Mouse (Mus musculus) CH12.LX (cell line): ENCODE measurements around the gene Enpp6. TPM values are rescaled to one million over a fixed set of nuclear protein-coding genes. Genes with fewer than 3 reads are reported as not detected.

Experiments
- DNase-seq: peaks from one replicate; pipeline ENCODE4 v3.0.0-alpha.2; 2013; ENCODE audit errors: extremely low read depth
- H3K27ac ChIP-seq: 2 replicates; pipeline ENCODE4 v1.5.1; 2012; ENCODE audit warnings: low read depth, mild to moderate bottlenecking, control low read depth, moderate library complexity; ENCODE audit not compliant: insufficient read depth
- H3K27me3 ChIP-seq: replicated peaks from 2 replicates; pipeline ENCODE3; 2012; ENCODE audit warnings: inconsistent platforms
- H3K36me3 ChIP-seq, 2 experiments: replicated peaks in 1 of 2; 2 replicates each; pipeline versions ENCODE3 to v1.6.1; 2012; ENCODE audit warnings: inconsistent platforms in 1 of 2, low read length in 1 of 2, mild to moderate bottlenecking in 1 of 2, mixed read lengths in 1 of 2, moderate library complexity in 1 of 2; ENCODE audit not compliant: control insufficient read depth in 1 of 2, insufficient read depth in 1 of 2
- H3K4me1 ChIP-seq, 2 experiments: 2 replicates each; pipeline ENCODE4 v1.6.1; 2012; ENCODE audit warnings: inconsistent platforms in 1 of 2, moderate library complexity in 1 of 2; ENCODE audit not compliant: insufficient read depth in 2 of 2, control insufficient read depth in 1 of 2
- H3K4me2 ChIP-seq: 2 replicates; pipeline ENCODE4 v1.6.1; 2012; ENCODE audit warnings: low read depth, mild to moderate bottlenecking, control low read depth; ENCODE audit not compliant: poor library complexity, insufficient read depth, severe bottlenecking
- H3K4me3 ChIP-seq, 3 experiments: fragments of 150-350 bp in 1 of 3; sonication (generic) in 1 of 3; replicated peaks in 1 of 3; 2 replicates each; pipeline versions ENCODE3 to v1.5.1; 2011 to 2012; ENCODE audit warnings: low read depth in 2 of 3, low read length in 2 of 3, mild to moderate bottlenecking in 2 of 3, moderate library complexity in 2 of 3, control low read depth in 1 of 3, improper control_type of control experiment in 1 of 3, inconsistent platforms in 1 of 3, mixed read lengths in 1 of 3; ENCODE audit not compliant: poor library complexity in 1 of 3
- H3K79me2 ChIP-seq: replicated peaks from 2 replicates; pipeline ENCODE4 v1.6.1; 2012; ENCODE audit warnings: mild to moderate bottlenecking, moderate library complexity; ENCODE audit not compliant: control insufficient read depth, poor library complexity, insufficient read depth, severe bottlenecking; ENCODE audit errors: extremely low read depth
- H3K9ac ChIP-seq: 2 replicates; pipeline ENCODE4 v1.6.1; 2012; ENCODE audit warnings: low read depth, mild to moderate bottlenecking, control low read depth, moderate library complexity; ENCODE audit not compliant: insufficient read depth
- H3K9me3 ChIP-seq: replicated peaks from 2 replicates; pipeline ENCODE3; 2012; ENCODE audit warnings: low read length, inconsistent platforms, mixed read lengths
- CHD2 ChIP-seq: IDR thresholded peaks from 2 replicates; pipeline ENCODE4 v1.6.1; 2011; ENCODE audit warnings: low read length, improper control_type of control experiment
- ELF1 ChIP-seq: IDR thresholded peaks from 2 replicates; pipeline ENCODE4 v1.6.1; 2014; ENCODE audit warnings: low read depth, mild to moderate bottlenecking, inconsistent platforms, low read length, improper control_type of control experiment
- ETS1 ChIP-seq: conservative IDR thresholded peaks from 2 replicates; pipeline ENCODE4 v1.6.1; 2012; ENCODE audit warnings: low read depth, mild to moderate bottlenecking, inconsistent platforms, low read length, improper control_type of control experiment, moderate library complexity
- MXI1 ChIP-seq: IDR thresholded peaks from 2 replicates; pipeline ENCODE4 v1.6.1; 2011; ENCODE audit warnings: mild to moderate bottlenecking, low read depth, low read length, improper control_type of control experiment
- MYC ChIP-seq: IDR thresholded peaks from 2 replicates; pipeline ENCODE4 v1.6.1; 2011; ENCODE audit warnings: low read depth, mild to moderate bottlenecking, improper control_type of control experiment, low read length
- NELFE ChIP-seq: IDR thresholded peaks from 2 replicates; pipeline ENCODE4 v1.6.1; 2011; ENCODE audit warnings: low read depth, low read length, improper control_type of control experiment
- NRF1 ChIP-seq: IDR thresholded peaks from 2 replicates; pipeline ENCODE4 v1.6.1; 2014; ENCODE audit warnings: low read depth, mild to moderate bottlenecking, inconsistent platforms, low read length, improper control_type of control experiment, moderate library complexity
- POLR2A ChIP-seq: IDR thresholded peaks from 2 replicates; pipeline ENCODE4 v1.6.1; 2011; ENCODE audit warnings: low read depth, mild to moderate bottlenecking, improper control_type of control experiment, low read length
- RAD21 ChIP-seq: IDR thresholded peaks from 2 replicates; pipeline ENCODE4 v1.6.1; 2011; ENCODE audit warnings: low read depth, mild to moderate bottlenecking, low read length, improper control_type of control experiment, moderate library complexity
- RCOR1 ChIP-seq: conservative IDR thresholded peaks from 2 replicates; pipeline ENCODE4 v1.6.1; 2012; ENCODE audit warnings: low read depth, mild to moderate bottlenecking, inconsistent platforms, low read length, improper control_type of control experiment
- SMC3 ChIP-seq: IDR thresholded peaks from 2 replicates; pipeline ENCODE4 v1.6.1; 2011; ENCODE audit warnings: low read depth, low read length, improper control_type of control experiment
- TBP ChIP-seq: conservative IDR thresholded peaks from 2 replicates; pipeline ENCODE4 v1.6.1; 2011; ENCODE audit warnings: low read depth, low read length, improper control_type of control experiment
- TCF12 ChIP-seq: IDR thresholded peaks from 2 replicates; pipeline ENCODE4 v1.6.1; 2014; ENCODE audit warnings: low read depth, mild to moderate bottlenecking, inconsistent platforms, low read length, improper control_type of control experiment
- UBTF ChIP-seq: IDR thresholded peaks from 2 replicates; pipeline ENCODE4 v1.6.1; 2012; ENCODE audit warnings: low read depth, mild to moderate bottlenecking, inconsistent platforms, low read length, improper control_type of control experiment, moderate library complexity
- USF1 ChIP-seq: IDR thresholded peaks from 2 replicates; pipeline ENCODE4 v1.6.1; 2014; ENCODE audit warnings: low read depth, mild to moderate bottlenecking, inconsistent platforms, low read length, improper control_type of control experiment
- dilution Hi-C: fragments of 300-500 bp; cut with MboI; formaldehyde crosslinking; loops from 2 replicates; pipeline ENCODE4 v1.14.3; 2020; ENCODE audit warnings: low sequenced_read_pairs; ENCODE audit not compliant: extremely low pct_unique_long_range_greater_than_20kb, extremely low pct_ligation_motif_present
- in situ Hi-C: fragments of 300-500 bp; cut with MboI; formaldehyde crosslinking; loops from 3 replicates; pipeline ENCODE4 v1.14.3; 2019; ENCODE audit warnings: low sequenced_read_pairs, low pct_ligation_motif_present, low pct_unique_long_range_greater_than_20kb, mixed read lengths
- polyA plus RNA-seq: library from polyadenylated mRNA; unstranded; fragments of >175 nt; gene quantifications from 2 replicates; pipeline ENCODE4 v1.2.1, GENCODE M21; 2012; ENCODE audit warnings: low read depth; ENCODE audit not compliant: insufficient read length
- total RNA-seq, 2 experiments: library from RNA; depleted of rRNA; stranded (reverse); fragments of 300-350 nt in 1 of 2; fragments of >200 nt in 1 of 2; gene quantifications; 2 replicates each; pipeline ENCODE4 v1.2.3; 2012 to 2014

Enpp6 gene
- total and polyA plus RNA-seq, 3 experiments = not detected

- no peak for DNase-seq
- TF ChIP-seq NELFE = no peak
- TF ChIP-seq MYC = no peak
- no peak for TF ChIP-seq ETS1
- Histone ChIP-seq H3K36me3 (no peaks in the 10 kb centered on the region), H3K9ac (no peak overlapping the region), H3K4me1 (peaks cover 0 to 23% of the 10 kb centered on the region in 2 experiments; a peak in 2 of 4 replicates), H3K9me3 (no peaks in the 10 kb centered on the region), H3K79me2 (no peaks in the 10 kb centered on the region), H3K4me2 (no peak overlapping the region), H3K27ac (no peak overlapping the region), H3K27me3 (no peaks in the 10 kb centered on the region), H3K4me3 (no peak overlapping the region)
- dilution Hi-C loops = no loop called here
- in situ Hi-C loops = no loop called here
Measured at GRCm38 (mm10) chr8:47058526-47058925, 71.8 kb downstream of the Enpp6 start.

GRCm38 (mm10) chr8:47058971-47059370, 72.3 kb downstream of the Enpp6 start:
- H3K9ac ChIP-seq = no peak overlapping the region
- no peak for TF ChIP-seq USF1
- TF ChIP-seq NELFE = no peak
- TF ChIP-seq RAD21 = no peak
- TF ChIP-seq TBP = no peak
- TF ChIP-seq TCF12 = no peak
- no peak for TF ChIP-seq NRF1
- no peak for TF ChIP-seq ELF1
- TF ChIP-seq MXI1 = no peak
- no peak for TF ChIP-seq UBTF
- no peak for TF ChIP-seq RCOR1
- TF ChIP-seq CHD2 = no peak
- no peak for TF ChIP-seq POLR2A
- TF ChIP-seq SMC3 = no peak
- peaks cover 0 to 26% of the 10 kb centered on the region in 2 experiments; a peak in 2 of 4 replicates for H3K4me1 ChIP-seq
- dilution Hi-C loops = no loop called here
- in situ Hi-C loops = no loop called here
- no peak for DNase-seq
- no peaks in the 10 kb centered on the region for H3K27me3 ChIP-seq
- no peaks in the 10 kb centered on the region for H3K36me3 ChIP-seq
- no peaks in the 10 kb centered on the region for H3K9me3 ChIP-seq
- no peaks in the 10 kb centered on the region for H3K79me2 ChIP-seq
- no peak overlapping the region for H3K4me2 ChIP-seq
- H3K4me3 ChIP-seq = no peak overlapping the region
- H3K27ac ChIP-seq = no peak overlapping the region
